Mouse (Mus musculus): Measurements from ENCODE around the gene Rps4x.

- TF ChIP-seq CTCF (IDR thresholded peaks at IDR 0.05) (peak; percentile 74), EP300 (IDR thresholded peaks at IDR 0.05) (no peak)
Observed at GRCm38 (mm10) chrX:102219126-102219525, 29.9 kb upstream of the Rps4x start.

Data from lung, postnatal 0 days (tissue).